Mouse (Mus musculus) midbrain, embryonic 14.5 days (tissue): ENCODE results near the gene Cyp20a1. TPM values are rescaled to one million over a fixed set of nuclear protein-coding genes. Genes with fewer than 3 reads are reported as not detected.

Experiments used
- ATAC-seq: fragments of 200-750 bp; cut with Nextera tagmentation; 2 replicates; pipeline ENCODE4 v1.8.0; 2017; ENCODE audit warnings: moderate number of reproducible peaks, moderate library complexity; ENCODE audit not compliant: low FRiP score, low TSS enrichment
- DNase-seq: peaks from one replicate; pipeline ENCODE4 v3.0.0-alpha.2; 2015
- H3K27ac ChIP-seq: fragments of 300-500 bp; sonication (generic); replicated peaks from 2 replicates; pipeline ENCODE4 v1.5.1; 2014; ENCODE audit warnings: mild to moderate bottlenecking, low read depth, low read length, moderate library complexity
- H3K27me3 ChIP-seq: fragments of 300-500 bp; sonication (generic); 2 replicates; pipeline ENCODE4 v1.6.1; 2014; ENCODE audit warnings: low read length, control low read depth, mixed read lengths; ENCODE audit not compliant: control insufficient read depth, insufficient read depth
- H3K36me3 ChIP-seq: fragments of 300-500 bp; sonication (generic); 2 replicates; pipeline ENCODE4 v1.6.1; 2014; ENCODE audit warnings: low read length, control low read depth; ENCODE audit not compliant: control insufficient read depth, insufficient read depth
- H3K4me1 ChIP-seq: fragments of 300-500 bp; sonication (generic); 2 replicates; pipeline ENCODE4 v1.6.1; 2014; ENCODE audit warnings: mild to moderate bottlenecking, antibody characterized with exemption, low read length, control low read depth; ENCODE audit not compliant: control insufficient read depth, insufficient read depth
- H3K4me2 ChIP-seq: fragments of 300-500 bp; sonication (generic); 2 replicates; pipeline ENCODE4 v1.6.1; 2014; ENCODE audit warnings: mild to moderate bottlenecking, low read length, moderate library complexity
- H3K4me3 ChIP-seq: fragments of 300-500 bp; sonication (generic); replicated peaks from 2 replicates; pipeline ENCODE4 v1.5.1; 2014; ENCODE audit warnings: low read depth, low read length
- H3K9ac ChIP-seq: fragments of 300-500 bp; sonication (generic); replicated peaks from 2 replicates; pipeline ENCODE4 v1.6.1; 2014; ENCODE audit warnings: mild to moderate bottlenecking, low read length, moderate library complexity
- H3K9me3 ChIP-seq: fragments of 300-500 bp; sonication (generic); 2 replicates; pipeline ENCODE4 v1.6.1; 2016; ENCODE audit warnings: low read length, control low read depth, mixed read lengths; ENCODE audit not compliant: control insufficient read depth
- WGBS: fragments of 180-500 bp; shearing (Covaris S2); extraction: QIAGEN DNeasy Blood & Tissue Kit; methylation state at CpG from one replicate; pipeline ENCODE4 v1.1.7; 2014; 5-methylcytosine and 5-hydroxymethylcytosine counted together
- polyA plus RNA-seq: library from polyadenylated mRNA; unstranded; fragments of >200 nt; fragmentation: Nextera tagmentation; extraction: Ambion mirVana; gene quantifications from 2 replicates; pipeline ENCODE4 v1.2.1, GENCODE M21; 2014

Cyp20a1 gene
- polyA plus RNA-seq, 1 experiment from 2014 or later, result 5.0 TPM

GRCm38 (mm10) chr1:60381910-60382309, 38.8 kb downstream of the Cyp20a1 start:
- WGBS, result 96% methylated on average over 3 of the region's 3 CpGs
- H3K27ac ChIP-seq, result no peak overlapping the region
- H3K9me3 ChIP-seq, result no peaks in the 10 kb centered on the region
- ATAC-seq (no peak), DNase-seq (no peak)
- no peaks in the 10 kb centered on the region for H3K4me1 ChIP-seq
- peaks cover 9% of the 10 kb centered on the region; the same call in 1 of the 2 replicates for H3K36me3 ChIP-seq
- no peak overlapping the region for H3K9ac ChIP-seq
- no peak overlapping the region for H3K4me2 ChIP-seq
- no peaks in the 10 kb centered on the region for H3K27me3 ChIP-seq
- H3K4me3 ChIP-seq, result no peak overlapping the region

GRCm38 (mm10) chr1:60404848-60405247, 61.7 kb downstream of the Cyp20a1 start:
- 97% methylated on average over 1 of the region's 1 CpGs for WGBS
- no peaks in the 10 kb centered on the region for H3K27me3 ChIP-seq
- no peaks in the 10 kb centered on the region for H3K36me3 ChIP-seq
- no peak overlapping the region for H3K4me2 ChIP-seq
- no peak overlapping the region for H3K27ac ChIP-seq
- no peak overlapping the region for H3K9ac ChIP-seq
- no peak for ATAC-seq
- H3K9me3 ChIP-seq, result no peaks in the 10 kb centered on the region
- DNase-seq, result peak; percentile 21
- H3K4me1 ChIP-seq, result no peaks in the 10 kb centered on the region; the same call in 1 of the 2 replicates
- no peak overlapping the region for H3K4me3 ChIP-seq

GRCm38 (mm10) chr1:60408501-60409167, 65.5 kb downstream of the Cyp20a1 start:
- H3K9me3 ChIP-seq, result no peaks in the 10 kb centered on the region
- ATAC-seq (peak; percentile 55), DNase-seq (no peak)
- peak overlapping the region; percentile 63 for H3K4me2 ChIP-seq
- H3K4me3 ChIP-seq, result peak overlapping the region; percentile 80
- no peaks in the 10 kb centered on the region for H3K36me3 ChIP-seq
- H3K9ac ChIP-seq, result peak overlapping the region; percentile 95
- peak overlapping the region; percentile 98 for H3K27ac ChIP-seq
- 19% methylated on average over 13 of the region's 13 CpGs for WGBS
- no peaks in the 10 kb centered on the region for H3K27me3 ChIP-seq
- H3K4me1 ChIP-seq, result peaks cover 15% of the 10 kb centered on the region

GRCm38 (mm10) chr1:60409168-60409828, 66.2 kb downstream of the Cyp20a1 start, which contains the start of gene Abi2:
Gene Abi2 (plus strand): TSS chr1:60409619.
- ATAC-seq, result peak; percentile 94
- H3K36me3 ChIP-seq, result no peaks in the 10 kb centered on the region

GRCm38 (mm10) chr1:60409928-60410817, 67.0 kb downstream of the Cyp20a1 start:
- DNase-seq, result peak; percentile 39
- Histone ChIP-seq H3K4me3 (peak overlapping the region; percentile 80), H3K27ac (peak overlapping the region; percentile 98), H3K9me3 (no peaks in the 10 kb centered on the region), H3K4me2 (peak overlapping the region; percentile 63), H3K36me3 (no peaks in the 10 kb centered on the region), H3K27me3 (no peaks in the 10 kb centered on the region), H3K4me1 (peaks cover 15% of the 10 kb centered on the region), H3K9ac (peak overlapping the region; percentile 95)
- WGBS, result 2% methylated on average over 54 of the region's 54 CpGs
- peak; percentile 78 for ATAC-seq

More at GRCm38 (mm10) chr1:60409168-60409828, 66.2 kb downstream of the Cyp20a1 start, which contains the start of gene Abi2:
- peak; percentile 98 for DNase-seq
- Histone ChIP-seq H3K4me2 (peak within 1 kb of the TSS; percentile 63), H3K4me3 (peak within 1 kb of the TSS; percentile 80), H3K27ac (peak within 1 kb of the TSS; percentile 98), H3K9me3 (no peaks in the 10 kb centered on the region), H3K9ac (peak within 1 kb of the TSS; percentile 95), H3K4me1 (peaks cover 15% of the 10 kb centered on the region), H3K27me3 (no peaks in the 10 kb centered on the region)
- under 1% methylated on average over 65 of the region's 69 CpGs for WGBS

GRCm38 (mm10) chr1:60416724-60417123, 73.6 kb downstream of the Cyp20a1 start:
- Histone ChIP-seq H3K36me3 (no peaks in the 10 kb centered on the region), H3K9ac (no peak overlapping the region), H3K27ac (no peak overlapping the region), H3K4me1 (peaks cover 3% of the 10 kb centered on the region; the same call in 1 of the 2 replicates), H3K9me3 (0 out of 2 replicates have a peak, but pooled peaks cover 2% of the 10 kb centered on the region), H3K27me3 (no peaks in the 10 kb centered on the region), H3K4me3 (no peak overlapping the region), H3K4me2 (no peak overlapping the region)
- ATAC-seq (no peak), DNase-seq (no peak)
- WGBS, result 67% methylated on average over 3 of the region's 3 CpGs

- no peak overlapping the region for H3K4me3 ChIP-seq
- DNase-seq (no peak), ATAC-seq (no peak)
- no peaks in the 10 kb centered on the region for H3K36me3 ChIP-seq
- no peak overlapping the region for H3K4me2 ChIP-seq
- no peak overlapping the region for H3K9ac ChIP-seq
- H3K4me1 ChIP-seq, result no peaks in the 10 kb centered on the region
- no peak overlapping the region for H3K27ac ChIP-seq
- no peaks in the 10 kb centered on the region for H3K9me3 ChIP-seq
- H3K27me3 ChIP-seq, result no peaks in the 10 kb centered on the region
- WGBS, result 98% methylated on average over 1 of the region's 1 CpGs
Observed at GRCm38 (mm10) chr1:60423882-60424281, 80.8 kb downstream of the Cyp20a1 start.

GRCm38 (mm10) chr1:60428341-60428740, 85.2 kb downstream of the Cyp20a1 start:
- 94% methylated on average over 2 of the region's 2 CpGs for WGBS
- no peak for DNase-seq
- no peaks in the 10 kb centered on the region for H3K4me1 ChIP-seq

More at GRCm38 (mm10) chr1:60428341-60428740, 85.2 kb downstream of the Cyp20a1 start:
- Histone ChIP-seq H3K27me3 (no peaks in the 10 kb centered on the region), H3K4me2 (no peak overlapping the region), H3K9me3 (no peaks in the 10 kb centered on the region), H3K36me3 (no peaks in the 10 kb centered on the region), H3K27ac (no peak overlapping the region), H3K9ac (no peak overlapping the region), H3K4me3 (no peak overlapping the region)
- no peak for ATAC-seq
